Mouse (Mus musculus) G1E (cell line): ENCODE data around the gene Prox2.

ENCODE experiments used
- CTCF ChIP-seq: IDR thresholded peaks from 2 replicates; pipeline ENCODE4 v1.5.1; 2012; ENCODE audit warnings: low read depth, low read length, inconsistent platforms, mixed read lengths
- GATA1 ChIP-seq: IDR thresholded peaks from 2 replicates; pipeline ENCODE4 v1.6.1; 2012; ENCODE audit warnings: borderline replicate concordance, low read length, inconsistent platforms, mixed read lengths

DNA sequence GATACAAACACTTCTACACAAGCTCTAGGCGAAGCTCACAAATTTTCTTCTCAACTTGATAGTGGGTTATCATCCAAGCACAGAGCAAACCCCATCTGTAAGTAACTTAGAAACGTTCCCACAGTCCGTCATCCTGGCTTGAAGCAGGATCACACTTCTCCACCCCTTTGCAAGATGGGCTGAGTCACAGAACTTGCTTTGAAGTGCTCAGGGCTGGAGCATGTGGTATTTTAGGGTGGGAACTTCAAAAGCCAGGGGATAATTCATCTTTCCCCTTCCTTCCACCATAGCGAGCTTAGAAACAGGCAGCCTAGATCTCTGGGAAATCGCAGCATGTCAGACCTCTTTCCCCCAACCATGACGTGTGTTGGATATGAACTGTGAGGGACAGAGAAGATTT lies 45.8 kb upstream of the Prox2 start:
- no peak for TF ChIP-seq CTCF
- TF ChIP-seq GATA1: no peak
